Mouse (Mus musculus): ENCODE data around the gene Tigar. TPM values are rescaled to one million over a fixed set of nuclear protein-coding genes. Genes with fewer than 3 reads are reported as not detected.

Tigar gene
- total RNA-seq, 2 experiments from 2014 or later, result 99.5 to 105 TPM

DNA sequence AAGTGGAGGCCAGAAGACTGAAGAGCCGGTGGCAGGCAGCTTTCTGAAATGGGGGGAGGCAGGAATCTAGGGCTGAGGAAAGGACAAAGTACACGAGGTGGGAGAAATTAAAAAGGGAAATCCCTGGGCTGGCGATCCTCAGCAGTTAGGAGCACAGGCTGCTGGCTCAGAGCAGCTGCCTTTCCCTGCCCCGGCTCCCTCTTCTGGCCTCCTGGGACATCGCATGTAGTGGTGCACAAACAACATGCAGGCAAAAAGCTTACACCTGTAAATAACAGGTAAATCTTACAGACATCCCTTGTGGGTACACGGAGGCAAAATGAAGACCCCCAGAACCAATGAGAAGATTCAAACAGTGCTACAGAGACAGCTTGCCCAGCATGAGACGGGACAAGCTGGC lies 14.8 kb downstream of the Tigar start:
- peak; percentile 28 for DNase-seq (ENCODE audit: low spot score)

- peak; percentile 39 for DNase-seq (ENCODE audit: low spot score)
These were observed 22.6 kb downstream of the Tigar start for GRCm38 (mm10) chr6:127086739-127087138.

DNA sequence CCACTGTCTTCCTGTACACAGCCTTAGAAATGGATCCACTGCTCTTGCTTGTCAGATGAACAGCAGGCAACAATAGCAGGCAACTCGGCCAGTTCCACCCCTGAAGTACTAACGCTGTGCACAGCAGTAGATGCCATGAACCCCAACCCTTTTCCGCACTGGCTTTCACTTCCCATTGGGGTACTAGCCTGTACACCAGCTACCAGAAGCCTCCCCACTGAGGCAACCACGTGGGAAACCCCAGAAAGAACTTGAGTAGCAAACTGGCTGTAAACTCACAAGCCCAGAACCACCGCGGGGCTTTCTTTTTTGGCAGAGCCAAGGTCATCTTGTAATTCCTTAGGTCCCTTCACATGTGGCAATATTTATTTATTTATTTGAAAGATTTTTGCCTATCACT lies 27.5 kb downstream of the Tigar start:
- DNase-seq (ENCODE audit: low spot score), result no peak

DNA sequence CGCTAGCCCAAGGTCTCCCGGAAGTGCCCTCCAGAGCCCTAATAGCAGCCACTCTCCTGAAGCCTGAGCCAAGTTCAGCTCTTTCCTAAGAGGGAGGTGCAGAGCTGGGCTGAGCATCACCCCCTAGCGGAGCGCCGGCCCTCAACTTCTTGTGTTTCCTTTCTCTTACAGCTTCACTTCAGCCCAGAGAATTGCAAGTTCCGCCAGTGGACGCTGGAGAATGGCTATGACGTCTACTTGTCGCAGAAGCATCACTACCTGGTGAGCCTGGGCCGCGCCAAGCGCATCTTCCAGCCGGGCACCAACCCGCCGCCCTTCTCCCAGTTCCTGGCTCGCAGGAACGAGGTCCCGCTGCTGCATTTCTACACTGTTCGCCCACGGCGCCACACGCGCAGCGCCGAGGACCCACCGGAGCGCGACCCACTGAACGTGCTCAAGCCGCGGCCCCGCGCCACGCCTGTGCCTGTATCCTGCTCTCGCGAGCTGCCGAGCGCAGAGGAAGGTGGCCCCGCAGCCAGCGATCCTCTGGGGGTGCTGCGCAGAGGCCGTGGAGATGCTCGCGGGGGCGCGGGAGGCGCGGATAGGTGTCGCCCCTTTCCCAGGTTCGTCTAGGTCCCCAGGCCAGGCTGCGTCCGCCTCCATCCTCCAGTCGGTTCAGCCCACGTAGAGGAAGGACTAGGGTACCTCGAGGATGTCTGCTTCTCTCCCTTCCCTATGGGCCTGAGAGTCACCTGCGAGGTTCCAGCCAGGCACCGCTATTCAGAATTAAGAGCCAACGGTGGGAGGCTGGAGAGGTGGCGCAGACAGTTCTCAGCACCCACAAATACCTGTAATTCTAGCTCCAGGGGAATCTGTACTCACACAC lies 29.3 kb downstream of the Tigar start:
- peak; percentile 31 for DNase-seq (ENCODE audit: low spot score)

- no peak for DNase-seq (ENCODE audit: low spot score)
These were observed 36.5 kb downstream of the Tigar start, which contains the start of gene Fgf23 for GRCm38 (mm10) chr6:127072817-127073216. TSS of gene Fgf23 (plus strand) at chr6:127072902.

GRCm38 (mm10) chr6:127064815-127065214 lies 44.5 kb downstream of the Tigar start:
- no peak for DNase-seq (ENCODE audit: low spot score)

GRCm38 (mm10) chr6:127063915-127064314 lies 45.4 kb downstream of the Tigar start:
- DNase-seq (ENCODE audit: low spot score), result no peak

- no peak for DNase-seq (ENCODE audit: low spot score)
These were observed 49.4 kb downstream of the Tigar start for GRCm38 (mm10) chr6:127059975-127060374.

DNA sequence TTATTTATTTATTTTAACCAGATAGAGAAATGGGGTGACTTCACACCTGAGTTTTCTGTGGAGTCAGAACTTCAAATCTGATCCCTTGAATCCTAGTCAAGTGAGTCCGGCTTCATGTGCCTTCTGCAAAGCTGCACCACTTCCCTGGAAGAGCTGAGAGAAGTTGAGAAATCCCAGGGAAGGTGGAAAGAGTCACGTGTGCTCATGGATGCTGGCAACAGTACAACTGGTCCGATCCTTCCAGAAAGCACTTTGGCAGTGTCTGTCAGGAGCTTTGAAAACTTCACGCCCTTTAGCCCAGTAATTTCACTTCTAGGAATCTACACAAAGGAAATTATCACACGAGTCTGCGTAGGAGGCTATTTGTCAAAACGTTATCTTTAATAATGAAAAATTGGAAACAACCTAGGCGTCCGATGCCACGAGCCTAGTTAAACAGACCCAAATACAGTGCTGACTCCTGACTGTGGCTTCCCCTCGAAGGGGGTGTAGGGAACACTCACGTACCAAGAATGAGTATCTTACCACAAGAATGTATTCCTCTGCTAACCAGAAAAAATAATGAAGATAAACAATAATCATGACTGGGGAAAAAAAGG lies 52.3 kb downstream of the Tigar start:
- no peak for DNase-seq (ENCODE audit: low spot score)

- no peak for DNase-seq (ENCODE audit: low spot score)
These were observed 58.5 kb downstream of the Tigar start for GRCm38 (mm10) chr6:127050847-127051246.

GRCm38 (mm10) chr6:127044909-127045308 lies 64.4 kb downstream of the Tigar start:
- DNase-seq (ENCODE audit: low spot score), result no peak

Other genes with a start within 250 kb of the Tigar start
- gene Dyrk4, start 187.7 kb downstream of the Tigar start, total RNA-seq (2021), result not detected
- under 1 TPM in 1 of 2 experiments, not detected in 1; 0.11 TPM for gene Rad51ap1, start 170.0 kb downstream of the Tigar start, total RNA-seq (2021)
- gene D6Wsu163e, start 169.6 kb downstream of the Tigar start, total RNA-seq (2021), result 1 to 10 TPM; 7.2 to 8.4 TPM
- 1 to 10 TPM; 2.6 to 3.5 TPM for gene Fgf6, start 94.0 kb downstream of the Tigar start, total RNA-seq (2021)
- gene Fgf23, start 36.7 kb downstream of the Tigar start, total RNA-seq (2021), result not detected
- gene Ccnd2, start 42.6 kb upstream of the Tigar start, total RNA-seq (2021), result 10 to 100 TPM in 1 of 2 experiments, 1 to 10 TPM in 1; 7.2 to 12.8 TPM

All from gastrocnemius, adult 18-20 months (tissue).